Mouse (Mus musculus): Measurements from ENCODE around the gene Tmem143.

DNA sequence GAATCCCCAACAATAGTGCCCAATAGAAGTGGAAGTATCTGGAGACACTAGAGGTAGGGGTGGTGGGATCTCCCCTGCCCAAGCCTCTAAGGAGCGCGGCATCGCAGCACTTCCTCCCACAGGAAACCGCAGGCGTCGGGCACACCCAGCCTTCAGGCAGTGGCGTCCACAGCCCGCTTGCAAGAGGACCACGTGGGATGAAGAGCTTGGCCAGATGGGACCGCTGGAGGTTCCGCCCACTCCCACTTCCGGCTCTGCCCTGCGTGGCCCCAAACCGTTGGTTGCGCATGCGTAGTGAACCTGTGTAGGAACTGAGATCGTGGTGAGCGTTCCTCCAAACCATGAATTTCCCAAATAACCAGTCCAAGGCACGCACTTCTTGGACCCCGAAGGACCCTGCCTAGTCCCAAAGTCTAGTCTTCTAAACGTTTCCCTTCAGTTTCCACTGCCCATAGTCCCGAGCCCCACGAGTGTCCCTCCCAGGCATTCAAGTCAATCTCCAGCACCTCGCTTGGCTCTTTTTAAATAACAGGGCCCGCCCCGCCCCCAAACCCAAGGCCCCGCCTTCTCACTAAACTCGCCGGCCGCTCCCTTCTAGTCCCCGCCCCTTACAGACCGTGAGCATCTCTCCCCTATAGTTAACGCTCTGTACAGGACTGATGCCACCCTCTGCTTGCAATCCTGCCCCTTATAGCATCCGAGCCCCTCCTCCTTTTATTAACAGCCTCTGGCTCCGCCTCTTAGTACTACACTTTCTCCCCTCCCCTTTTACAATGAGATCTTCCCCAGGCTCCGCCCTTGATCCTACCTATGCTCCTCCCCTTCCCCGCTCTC lies 26.4 kb downstream of the Tmem143 start:
- TF ChIP-seq POLR2A (IDR thresholded peaks at IDR 0.05; ENCODE audit: borderline replicate concordance, control insufficient read depth, low read depth, low read length) (peak; percentile 54), CTCF (IDR thresholded peaks at IDR 0.05; ENCODE audit: control insufficient read depth, insufficient read depth, low read length) (no peak)

All from bone marrow, adult 2 months (tissue).